Mouse (Mus musculus): ENCODE results near the gene Gm10181. TPM values are rescaled to one million over a fixed set of nuclear protein-coding genes. Genes with fewer than 3 reads are reported as not detected.

The Gm10181 gene
- total RNA-seq, 2 experiments from 2014 or later, result not detected

Other genes with a start within 250 kb of the Gm10181 start
- 10 to 100 TPM; 39.1 TPM for gene Herpud2, start 62.4 kb downstream of the Gm10181 start, total RNA-seq (2021)
- gene Sept7, start 163.0 kb downstream of the Gm10181 start, total RNA-seq (2021), result 100 to 1,000 TPM; 112 to 113 TPM